Mouse (Mus musculus): Measurements from ENCODE around the gene Smoc1. TPM values are rescaled to one million over a fixed set of nuclear protein-coding genes. Genes with fewer than 3 reads are reported as not detected.

Gene Smoc1
- polyA plus RNA-seq (2012; rRNA removed) = 23.3 and 32.0 TPM in 2 replicates

DNA sequence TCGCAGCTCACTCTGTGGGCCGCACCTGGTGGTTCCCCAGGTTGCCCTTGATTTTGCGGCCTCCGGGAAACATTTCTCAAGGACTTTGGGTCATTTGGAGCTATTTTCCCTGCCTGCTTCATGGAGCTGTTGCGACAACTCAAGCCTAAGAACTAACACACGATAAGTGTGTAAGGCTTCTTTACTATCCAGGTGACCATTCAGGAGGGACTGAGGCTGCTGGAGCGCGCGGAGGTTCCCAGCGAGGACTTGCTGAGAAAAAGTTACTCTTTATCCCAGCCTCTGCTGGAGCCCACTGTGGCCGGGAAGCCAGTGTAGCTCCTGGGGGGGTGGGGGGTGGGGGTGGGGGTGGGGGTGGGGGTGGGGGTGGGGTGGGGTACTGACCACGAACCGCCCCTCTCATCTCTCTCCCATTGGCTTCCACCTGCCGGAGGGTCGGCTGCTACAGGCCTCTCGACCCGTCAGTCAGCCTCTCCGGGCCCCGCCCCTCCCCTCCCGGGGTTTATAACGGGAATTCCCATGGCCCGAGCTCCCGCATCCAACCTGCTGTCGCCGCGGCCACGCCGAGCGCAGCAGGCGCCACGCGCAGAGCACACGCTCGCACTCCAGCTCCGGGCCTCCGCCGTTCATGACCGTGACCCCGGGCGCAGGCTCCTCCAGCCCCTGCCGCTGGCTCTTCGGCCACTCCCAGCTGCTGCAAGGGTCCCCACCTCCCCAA is at the start of gene Smoc1:
Gene Smoc1 (plus strand): TSS at position 532 of the 718 bp plus-strand sequence.

Other genes starting within 250 kb of the Smoc1 start
- gene Susd6, start 236.3 kb upstream of the Smoc1 start, polyA plus RNA-seq (2012; rRNA removed) = 21.4 and 22.7 TPM in 2 replicates
- gene Srsf5, start 81.3 kb upstream of the Smoc1 start, polyA plus RNA-seq (2012; rRNA removed) = 711 and 770 TPM in 2 replicates
- gene Slc10a1, start 58.1 kb upstream of the Smoc1 start, polyA plus RNA-seq (2012; rRNA removed) = 0.04 TPM in 1 of 2 replicates, not detected in the other